9 mouse cellular contexts compared by ENCODE assay signal in genomic region chr4:141130704-141131342, GRCm38 (mm10). TPM values are rescaled to one million over a fixed set of nuclear protein-coding genes. Genes with fewer than 3 reads are reported as not detected.
DNase-seq lines count a peak whose midpoint lies in the region; ATAC-seq and TF ChIP-seq lines count a peak whose summit lies in the region.
"Had no signal": no experiment of that assay in that cellular context is flagged by ENCODE, and none has a peak within 500 bp of the region (broad histone marks: within the 10 kb centered on the region; RNA-seq: fewer than 3 reads in every experiment).

No protein-coding gene starts in this region.

- H3K36me3 ChIP-seq in heart, embryonic 10.5 days: peaks cover 12% of the 10 kb centered on the region
- H3K36me3 ChIP-seq in forebrain, embryonic 15.5 days: no peaks in the 10 kb centered on the region
- peaks cover 5% of the 10 kb centered on the region for H3K36me3 ChIP-seq in limb, embryonic 15.5 days
- 0 out of 2 replicates have a peak, but pooled peaks cover 2% of the 10 kb centered on the region for H3K36me3 ChIP-seq in small intestine, adult 2 months (ENCODE audit: control insufficient read depth, insufficient read depth, low read length)

- no peaks in the 10 kb centered on the region for H3K27me3 ChIP-seq in heart, embryonic 10.5 days (ENCODE audit: insufficient read depth, poor library complexity, severe bottlenecking)
- H3K27me3 ChIP-seq in forebrain, embryonic 15.5 days: no peaks in the 10 kb centered on the region
- H3K27me3 ChIP-seq in limb, embryonic 15.5 days: no peaks in the 10 kb centered on the region
- no peaks in the 10 kb centered on the region for H3K27me3 ChIP-seq in small intestine, adult 2 months (ENCODE audit: control insufficient read depth, insufficient read depth, low read length)

- TF ChIP-seq CTCF in small intestine, adult 2 months (IDR thresholded peaks at IDR 0.05; ENCODE audit: extremely low read depth, insufficient read length, insufficient replicate concordance, low read depth, low read length): no peak

- TF ChIP-seq POLR2A in small intestine, adult 2 months (IDR thresholded peaks at IDR 0.05; ENCODE audit: low read depth, low read length): no peak

- peak overlapping the region; percentile 67; the same call in 1 of the 2 replicates for H3K27ac ChIP-seq in heart, embryonic 10.5 days
- H3K27ac ChIP-seq in forebrain, embryonic 15.5 days (replicated peaks): peak overlapping the region; percentile 11; the same call in 1 of the 2 replicates
- peak overlapping the region; percentile 80 for H3K27ac ChIP-seq in limb, embryonic 15.5 days
- H3K27ac ChIP-seq in small intestine, adult 2 months (ENCODE audit: insufficient read depth, low read depth, low read length): peak overlapping the region; percentile 97

- no peaks in the 10 kb centered on the region for H3K9me3 ChIP-seq in heart, embryonic 10.5 days
- no peaks in the 10 kb centered on the region for H3K9me3 ChIP-seq in forebrain, embryonic 15.5 days
- no peaks in the 10 kb centered on the region for H3K9me3 ChIP-seq in limb, embryonic 15.5 days

- H3K4me1 ChIP-seq in heart, embryonic 10.5 days: peaks cover 61% of the 10 kb centered on the region
- peaks cover 48% of the 10 kb centered on the region for H3K4me1 ChIP-seq in forebrain, embryonic 15.5 days
- peaks cover 56% of the 10 kb centered on the region for H3K4me1 ChIP-seq in limb, embryonic 15.5 days
- peaks cover 52% of the 10 kb centered on the region for H3K4me1 ChIP-seq in small intestine, adult 2 months (ENCODE audit: control insufficient read depth, insufficient read depth, insufficient read length, low read length)

- H3K9ac ChIP-seq in forebrain, embryonic 15.5 days (replicated peaks): no peak overlapping the region
- H3K9ac ChIP-seq in limb, embryonic 15.5 days: no peak overlapping the region

- DNase-seq in heart, embryonic 10.5 days (ENCODE audit: low spot score): no peak
- DNase-seq in heart, adult 11 months: no peak
- peak; percentile 79 for DNase-seq in adrenal gland, postnatal 14 days
- no peak for DNase-seq in left cerebral cortex, adult 9 months (ENCODE audit: low spot score in 2 of 2)

- H3K4me2 ChIP-seq in forebrain, embryonic 15.5 days (replicated peaks): no peak overlapping the region
- H3K4me2 ChIP-seq in limb, embryonic 15.5 days: no peak overlapping the region

- ATAC-seq in forebrain, embryonic 15.5 days (replicated peaks): 0 out of 2 replicates have a peak, but pooled peaks have one; percentile 18
- ATAC-seq in limb, embryonic 15.5 days (ENCODE audit: insufficient number of reproducible peaks, low FRiP score, low TSS enrichment, low read depth): no peak
- ATAC-seq in CD4-positive, CD25-positive, alpha-beta regulatory T cell, adult 4 months: no peak

- no peak overlapping the region for H3K4me3 ChIP-seq in heart, embryonic 10.5 days
- H3K4me3 ChIP-seq in forebrain, embryonic 15.5 days: no peak overlapping the region
- no peak overlapping the region for H3K4me3 ChIP-seq in limb, embryonic 15.5 days
- H3K4me3 ChIP-seq in small intestine, adult 2 months (ENCODE audit: low read depth, low read length): no peak overlapping the region

- WGBS in heart, embryonic 10.5 days: 86% methylated on average over 6 of the region's 6 CpGs
- 54% methylated on average over 6 of the region's 6 CpGs for WGBS in forebrain, embryonic 15.5 days
- 64% methylated on average over 6 of the region's 6 CpGs for WGBS in limb, embryonic 15.5 days
- WGBS in small intestine, adult 2 months: 28% methylated on average over 6 of the region's 6 CpGs

RNA-seq across cellular contexts. Expression of gene Szrd1, which starts 8.8 kb away (rescaled TPM):
- polyA plus RNA-seq in heart, embryonic 10.5 days (2016; fragmentation: Nextera tagmentation; extraction: Ambion mirVana): 36.6 and 39.0 TPM in 2 replicates
- total RNA-seq in adrenal gland, postnatal 14 days (2021): 105 and 107 TPM in 2 replicates
- polyA plus RNA-seq in forebrain, embryonic 15.5 days (2015; fragmentation: Nextera tagmentation; extraction: Ambion mirVana): 26.3 and 30.9 TPM in 2 replicates
- 46.9 and 51.9 TPM in 2 replicates for polyA plus RNA-seq in limb, embryonic 15.5 days (2015; fragmentation: Nextera tagmentation; extraction: Ambion mirVana)
- 27.0 and 52.5 TPM in 2 replicates for polyA plus RNA-seq in small intestine, adult 2 months (2012; rRNA removed)
- 10 to 100 TPM; 38.1 to 76.7 TPM for polyA plus RNA-seq in CD4-positive, CD25-positive, alpha-beta regulatory T cell, adult 4 months (2017; shearing (Covaris generic))

RNA-seq across cellular contexts. Expression of gene Fbxo42, which starts 16.9 kb away (rescaled TPM):
- polyA plus RNA-seq in heart, embryonic 10.5 days (2016; fragmentation: Nextera tagmentation; extraction: Ambion mirVana): 16.3 and 21.8 TPM in 2 replicates
- total RNA-seq in adrenal gland, postnatal 14 days (2021): 21.7 and 23.5 TPM in 2 replicates
- 25.0 and 26.5 TPM in 2 replicates for polyA plus RNA-seq in forebrain, embryonic 15.5 days (2015; fragmentation: Nextera tagmentation; extraction: Ambion mirVana)
- 22.5 and 25.4 TPM in 2 replicates for polyA plus RNA-seq in limb, embryonic 15.5 days (2015; fragmentation: Nextera tagmentation; extraction: Ambion mirVana)
- 6.6 and 13.1 TPM in 2 replicates for polyA plus RNA-seq in small intestine, adult 2 months (2012; rRNA removed)
- polyA plus RNA-seq in CD4-positive, CD25-positive, alpha-beta regulatory T cell, adult 4 months (2017; shearing (Covaris generic)): 1 to 10 TPM; 5.1 to 6.2 TPM

RNA-seq across cellular contexts. Expression of gene Spata21, which starts 42.7 kb away (rescaled TPM):
- 0.05 TPM in 1 of 2 replicates, not detected in the other for polyA plus RNA-seq in heart, embryonic 10.5 days (2016; fragmentation: Nextera tagmentation; extraction: Ambion mirVana)
- total RNA-seq in adrenal gland, postnatal 14 days (2021): not detected in 2 replicates
- polyA plus RNA-seq in forebrain, embryonic 15.5 days (2015; fragmentation: Nextera tagmentation; extraction: Ambion mirVana): 0.53 TPM in 1 of 2 replicates, not detected in the other
- 0.14 and 0.36 TPM in 2 replicates for polyA plus RNA-seq in limb, embryonic 15.5 days (2015; fragmentation: Nextera tagmentation; extraction: Ambion mirVana)
- polyA plus RNA-seq in small intestine, adult 2 months (2012; rRNA removed): not detected in 2 replicates
- polyA plus RNA-seq in CD4-positive, CD25-positive, alpha-beta regulatory T cell, adult 4 months (2017; shearing (Covaris generic)): 1 to 10 TPM; 1.0 to 1.2 TPM
- total RNA-seq: neutrophil, adult 5-6 weeks had no signal

RNA-seq across cellular contexts. Expression of gene Necap2, which starts 52.7 kb away (rescaled TPM):
- polyA plus RNA-seq in heart, embryonic 10.5 days (2016; fragmentation: Nextera tagmentation; extraction: Ambion mirVana): 41.9 and 53.4 TPM in 2 replicates
- total RNA-seq in adrenal gland, postnatal 14 days (2021): 45.5 and 56.4 TPM in 2 replicates
- 50.5 and 55.8 TPM in 2 replicates for polyA plus RNA-seq in forebrain, embryonic 15.5 days (2015; fragmentation: Nextera tagmentation; extraction: Ambion mirVana)
- 95.8 and 104 TPM in 2 replicates for polyA plus RNA-seq in limb, embryonic 15.5 days (2015; fragmentation: Nextera tagmentation; extraction: Ambion mirVana)
- 28.2 and 68.9 TPM in 2 replicates for polyA plus RNA-seq in small intestine, adult 2 months (2012; rRNA removed)
- 100 to 1,000 TPM in 1 of 2 experiments, 10 to 100 TPM in 1; 83.0 to 153 TPM for polyA plus RNA-seq in CD4-positive, CD25-positive, alpha-beta regulatory T cell, adult 4 months (2017; shearing (Covaris generic))

Comparison
In these comparisons a context has a peak if more than half of its experiments do, and no peak if none do; other contexts are left out.
1. H3K27ac ChIP-seq: peak in every context shown above with its lines; median percentile 97 in small intestine, adult 2 months; 80 in limb, embryonic 15.5 days; 67 in heart, embryonic 10.5 days; 11 in forebrain, embryonic 15.5 days.